Mouse (Mus musculus) MEL-GATA-1-ER (cell line): ENCODE data around the gene Ifrd2.

Source experiments
- DNase-seq: peaks from one replicate; pipeline ENCODE4 v3.0.0-alpha.2; 2012; ENCODE audit warnings: low read depth; ENCODE audit errors: extremely low read depth

The Ifrd2 gene

DNA sequence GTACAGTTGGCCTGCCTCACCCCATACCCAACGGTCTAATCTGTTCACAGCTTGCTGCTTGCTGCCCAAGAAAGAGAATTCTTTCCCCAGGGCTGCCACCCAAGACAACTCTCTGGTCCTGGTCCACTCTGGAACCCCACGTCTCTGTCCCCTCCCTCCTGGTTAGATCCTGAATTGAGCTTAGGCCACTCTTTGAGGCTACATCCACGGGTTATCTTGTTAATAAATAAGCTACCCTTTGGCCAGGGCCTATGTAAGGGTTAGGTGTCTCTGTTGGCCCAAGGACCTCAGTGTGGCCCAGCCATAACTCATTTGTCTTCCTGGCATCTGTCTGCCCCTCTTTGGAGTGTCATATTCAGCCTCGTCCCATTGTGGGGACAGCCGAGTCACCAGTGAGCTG, 10.9 kb downstream of the Ifrd2 start:
- no peak for DNase-seq

DNA sequence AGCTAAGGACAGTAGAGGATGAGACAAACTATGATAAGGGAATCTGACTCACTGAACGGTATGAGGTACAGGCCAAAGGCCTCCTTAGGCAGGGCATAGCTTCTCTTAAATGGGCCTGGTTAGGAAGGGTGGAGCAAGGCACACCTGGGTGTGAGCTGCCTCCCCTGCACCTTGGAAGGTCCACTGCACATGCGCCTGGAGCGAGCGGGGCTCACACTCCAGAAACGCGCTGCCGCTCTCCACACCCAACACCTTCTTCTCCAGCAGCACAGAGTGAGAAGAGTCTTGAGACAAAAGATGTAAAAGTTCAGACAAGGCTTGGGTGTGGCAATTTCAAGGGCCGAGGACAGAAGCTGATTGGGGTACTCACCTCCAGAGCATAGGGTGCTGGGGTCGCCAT, 12.0 kb downstream of the Ifrd2 start:
- DNase-seq = no peak

DNA sequence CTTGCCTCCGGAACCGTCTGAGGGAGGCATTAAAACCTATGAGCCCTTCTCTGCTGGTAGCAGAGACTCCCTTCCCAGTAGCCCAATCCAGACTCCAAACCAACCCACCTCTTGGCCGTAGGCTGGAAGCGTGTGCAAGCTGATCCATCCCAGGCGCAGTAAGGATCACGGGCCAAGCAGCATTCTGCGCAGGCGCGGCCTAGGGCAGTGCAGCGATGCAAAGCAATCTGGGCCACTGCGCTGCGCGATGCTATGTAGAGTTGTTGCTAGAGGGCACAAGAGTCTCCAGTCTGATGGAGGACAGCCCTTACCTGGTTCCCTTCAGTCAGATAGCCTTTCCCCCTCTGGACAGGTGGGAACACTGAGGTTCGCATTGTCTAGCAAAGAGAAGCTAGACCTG, 12.4 kb downstream of the Ifrd2 start:
- DNase-seq = no peak

DNA sequence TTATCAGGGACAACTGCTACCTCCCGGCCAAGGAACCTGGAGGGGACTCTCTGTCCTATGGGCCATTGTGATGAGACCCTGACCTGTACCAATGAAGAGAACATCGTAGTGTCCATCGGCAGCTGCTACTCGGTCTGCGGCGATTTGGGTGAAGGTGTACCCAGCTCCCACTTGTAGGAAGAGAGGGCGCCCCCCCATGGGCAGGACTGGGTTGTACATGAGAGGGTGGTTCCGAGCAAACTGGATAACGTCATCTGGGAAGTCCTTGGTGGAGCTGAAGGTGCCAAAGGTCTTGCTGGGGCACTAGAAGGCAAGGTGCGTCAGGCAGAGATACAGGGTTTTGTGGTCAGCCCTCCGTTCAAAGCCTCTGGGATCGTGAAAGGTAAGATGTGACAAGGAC, 13.3 kb downstream of the Ifrd2 start:
- DNase-seq = no peak

DNA sequence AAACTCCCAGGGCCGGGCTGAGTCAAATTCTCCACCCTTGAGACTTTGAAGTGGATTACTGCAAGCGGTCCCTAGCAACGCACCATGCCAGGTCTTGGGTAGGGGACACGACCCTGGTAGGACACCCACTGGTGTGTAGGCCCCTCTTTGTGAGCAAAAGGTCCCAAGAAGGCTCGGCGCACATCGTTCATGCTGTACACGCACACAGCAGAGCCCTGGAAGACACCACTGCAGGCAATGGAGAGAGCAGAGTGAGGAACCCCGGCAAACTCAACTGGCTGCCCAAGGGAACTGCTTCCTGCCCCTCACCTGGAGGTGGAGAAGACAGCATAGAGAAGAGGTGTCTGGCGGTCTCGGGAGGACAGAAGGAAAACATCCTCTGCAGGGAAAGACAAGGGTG, 13.8 kb downstream of the Ifrd2 start:
- DNase-seq = no peak

DNA sequence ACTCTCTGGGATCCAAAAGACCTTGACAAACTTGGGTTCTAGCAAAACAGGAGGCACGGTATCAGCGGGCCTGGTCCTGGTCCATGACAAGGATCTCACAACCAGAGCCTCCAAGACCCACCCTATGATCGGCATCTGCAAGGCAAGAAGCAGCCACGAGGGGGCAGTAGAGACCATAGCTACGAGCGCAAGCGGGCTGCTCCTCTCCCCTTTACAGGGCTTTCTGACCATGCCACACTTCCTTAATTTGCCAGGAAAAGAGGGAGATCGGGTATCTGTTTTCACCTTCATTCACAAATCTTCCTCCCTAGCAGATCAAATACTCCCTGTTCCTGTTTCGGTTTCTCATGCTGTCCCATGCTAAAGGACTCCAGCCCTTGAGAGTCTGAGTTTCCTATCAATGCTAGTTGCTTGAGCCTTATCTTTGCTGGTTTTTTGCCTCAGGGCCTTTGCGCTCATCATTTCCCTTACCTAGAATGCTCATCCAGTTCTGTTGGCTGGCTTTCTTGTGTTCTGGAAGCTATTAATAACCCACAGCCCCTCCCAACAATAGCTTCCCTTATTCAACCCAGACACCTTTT, 14.7 kb downstream of the Ifrd2 start:
- peak; percentile 69 for DNase-seq

DNA sequence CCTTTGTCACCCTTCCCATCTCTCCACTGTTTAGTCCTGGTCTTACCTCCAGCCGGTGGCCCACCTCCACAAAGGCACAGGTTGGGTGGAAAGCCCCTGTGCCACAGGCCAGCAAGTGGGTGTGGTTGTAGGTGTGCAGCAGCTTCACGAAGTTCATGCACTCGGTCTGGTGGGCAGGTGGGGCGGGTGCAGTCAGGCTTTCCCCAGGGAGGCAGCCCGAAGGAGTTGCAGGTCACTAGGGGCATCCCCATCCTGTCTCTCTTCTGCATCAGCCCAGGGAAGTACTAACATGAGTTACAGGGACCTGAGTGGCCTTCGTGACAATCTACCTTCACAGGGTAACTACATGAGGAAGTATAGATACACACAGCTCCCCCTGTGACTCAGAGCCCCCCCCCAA, 15.8 kb downstream of the Ifrd2 start:
- no peak for DNase-seq

DNA sequence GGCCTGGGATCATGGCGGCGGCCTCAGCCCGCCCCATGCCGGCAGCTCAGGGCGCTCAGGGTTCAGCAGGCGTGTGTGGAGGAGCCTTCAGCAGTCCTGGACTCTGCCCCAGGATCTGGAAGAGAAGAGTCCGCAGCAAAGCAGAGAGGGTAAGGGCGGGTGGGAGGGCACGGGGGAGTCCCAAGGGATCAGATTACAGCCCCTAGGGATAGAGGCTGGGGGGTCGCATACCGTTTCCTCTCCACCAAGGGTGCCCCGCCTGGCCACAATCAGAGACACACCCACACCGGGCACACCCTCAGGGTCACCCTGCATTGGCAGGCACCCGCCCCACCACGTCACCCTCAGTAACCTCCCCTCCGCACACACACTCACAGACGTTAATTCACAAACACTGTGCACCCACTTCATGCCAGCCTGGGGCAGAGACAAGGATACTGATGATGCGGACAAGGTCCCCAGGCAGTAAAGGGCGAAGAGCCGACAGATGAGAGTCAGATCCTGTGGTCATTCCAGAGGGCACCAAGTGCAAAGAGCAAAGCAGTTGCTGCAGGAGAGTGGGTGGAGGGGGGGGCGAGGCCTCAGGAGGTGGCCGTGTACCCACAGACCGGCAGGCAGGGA, 17.7 kb downstream of the Ifrd2 start:
- DNase-seq = no peak

DNA sequence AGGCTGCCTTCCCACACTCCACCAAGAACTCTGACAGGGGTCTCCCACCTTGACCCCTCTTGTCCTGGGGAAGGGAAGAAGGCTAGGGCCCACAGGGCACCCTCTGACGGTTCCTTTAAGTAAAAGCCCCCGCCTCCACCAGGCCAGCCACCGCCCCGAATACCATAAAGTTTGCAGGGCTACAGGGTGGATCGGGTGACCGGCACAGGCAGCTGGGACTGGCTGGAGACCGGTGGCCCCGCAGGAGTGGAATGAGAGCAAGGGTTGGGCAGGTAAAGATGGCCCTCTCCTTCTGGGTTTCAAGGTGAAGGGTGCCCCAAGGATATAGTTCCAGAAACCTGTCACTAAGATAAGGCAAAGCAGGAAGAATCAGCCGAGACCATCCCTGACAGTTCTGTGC, 19.1 kb downstream of the Ifrd2 start:
- no peak for DNase-seq

DNA sequence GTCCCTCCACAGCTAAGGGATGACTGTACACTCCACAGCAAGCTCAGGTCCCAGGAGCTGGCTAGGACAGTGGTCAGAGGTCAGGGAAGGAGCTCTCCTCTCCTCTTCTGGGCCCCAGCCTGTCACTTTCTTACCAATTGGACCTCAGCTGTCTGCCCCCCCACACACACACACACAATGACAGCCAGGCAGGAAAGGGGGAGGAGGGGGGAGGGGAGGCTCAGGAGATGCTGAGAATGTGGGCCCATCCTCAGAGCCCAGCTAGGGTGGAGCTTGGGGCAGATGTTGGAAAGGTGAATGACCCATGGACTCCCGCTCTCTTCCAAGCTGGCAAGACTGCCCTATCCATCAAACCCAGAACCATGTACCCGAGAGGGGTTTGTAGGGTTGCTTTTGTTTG, 19.6 kb downstream of the Ifrd2 start:
- no peak for DNase-seq

DNA sequence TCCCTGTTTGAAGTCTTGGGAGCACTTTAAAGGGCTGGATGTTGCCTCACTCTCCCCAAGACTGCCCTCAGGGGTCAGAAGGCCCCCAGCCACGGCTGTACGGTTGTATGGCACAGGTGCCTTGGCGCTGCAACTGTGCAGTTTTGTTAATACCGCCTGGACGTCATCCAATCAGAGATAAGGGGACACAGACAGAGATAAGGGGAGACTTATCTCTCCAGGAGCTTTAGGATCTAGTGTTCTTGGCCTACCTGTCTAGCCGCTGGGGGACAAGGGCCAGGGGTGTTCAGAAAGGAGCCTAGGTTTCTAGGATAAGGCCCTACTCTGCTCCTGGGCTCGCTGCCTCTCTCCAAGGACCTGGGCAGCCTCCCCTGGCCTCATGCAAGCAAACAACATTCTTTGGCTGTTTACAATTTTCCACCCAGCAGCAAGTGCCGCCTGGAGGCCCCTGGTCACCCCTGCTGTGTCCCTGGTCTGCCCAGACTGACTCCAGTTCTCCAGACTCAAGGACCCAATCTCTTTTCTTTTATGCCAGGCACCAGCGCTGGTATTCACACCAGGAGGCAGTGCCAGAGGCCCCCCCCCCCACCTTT, 20.3 kb downstream of the Ifrd2 start:
- DNase-seq = no peak

DNA sequence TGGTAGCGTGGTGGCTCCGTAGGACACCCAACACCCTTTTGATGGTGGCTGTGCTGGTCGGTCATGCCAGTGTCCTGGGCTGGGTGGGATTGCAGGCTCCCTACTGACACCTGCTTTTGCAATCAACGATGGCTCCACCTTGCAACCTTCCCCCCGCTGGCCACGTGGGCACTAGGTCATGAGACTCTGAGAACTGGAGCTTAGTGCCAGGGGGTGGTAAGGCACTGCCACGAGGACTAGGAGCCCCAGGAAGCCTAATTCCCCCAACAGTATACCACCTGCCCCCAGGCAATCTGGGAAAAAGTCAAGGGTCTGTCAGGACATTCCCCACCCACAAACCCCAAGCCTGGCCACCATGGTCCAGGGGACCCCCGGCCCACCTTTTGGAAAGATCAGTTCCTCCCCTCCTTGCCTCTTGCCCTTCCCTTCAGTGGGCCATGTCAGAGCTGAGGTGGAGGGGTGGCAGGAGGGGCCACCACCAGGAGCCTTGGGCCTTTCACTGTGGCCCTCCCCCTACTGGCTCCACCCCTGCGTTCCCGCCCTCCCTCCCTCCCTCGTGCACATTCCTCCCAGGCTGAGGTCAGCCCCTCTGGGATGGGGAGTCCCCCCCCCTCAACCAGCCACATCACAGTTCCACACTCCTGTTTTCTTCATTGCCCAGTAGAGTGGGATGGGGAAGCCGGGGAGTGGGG, 21.4 kb downstream of the Ifrd2 start, which contains the start of gene Sema3b:
Gene Sema3b, minus strand, starts transcription at position 489 of the 692 bp plus-strand sequence.
- no peak for DNase-seq

DNA sequence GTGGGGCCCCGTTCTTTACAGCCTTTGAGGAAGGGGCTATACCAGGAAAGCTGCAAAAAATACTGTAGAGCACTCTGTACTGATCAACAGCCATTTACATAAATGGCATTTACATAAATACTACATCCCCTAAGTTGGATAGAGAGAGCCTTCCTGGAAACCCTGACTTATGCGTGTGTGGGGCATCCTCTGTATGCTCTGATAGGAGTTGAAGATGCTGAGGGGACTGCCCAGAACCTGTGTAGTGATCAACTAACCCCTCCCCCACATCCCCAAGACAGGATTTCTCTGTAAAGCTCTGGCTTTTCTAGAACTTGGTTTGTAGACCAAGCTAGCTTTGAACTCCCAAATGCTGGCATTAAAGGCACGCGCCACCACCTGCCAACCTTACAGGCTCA, 22.0 kb downstream of the Ifrd2 start:
- DNase-seq = no peak

DNA sequence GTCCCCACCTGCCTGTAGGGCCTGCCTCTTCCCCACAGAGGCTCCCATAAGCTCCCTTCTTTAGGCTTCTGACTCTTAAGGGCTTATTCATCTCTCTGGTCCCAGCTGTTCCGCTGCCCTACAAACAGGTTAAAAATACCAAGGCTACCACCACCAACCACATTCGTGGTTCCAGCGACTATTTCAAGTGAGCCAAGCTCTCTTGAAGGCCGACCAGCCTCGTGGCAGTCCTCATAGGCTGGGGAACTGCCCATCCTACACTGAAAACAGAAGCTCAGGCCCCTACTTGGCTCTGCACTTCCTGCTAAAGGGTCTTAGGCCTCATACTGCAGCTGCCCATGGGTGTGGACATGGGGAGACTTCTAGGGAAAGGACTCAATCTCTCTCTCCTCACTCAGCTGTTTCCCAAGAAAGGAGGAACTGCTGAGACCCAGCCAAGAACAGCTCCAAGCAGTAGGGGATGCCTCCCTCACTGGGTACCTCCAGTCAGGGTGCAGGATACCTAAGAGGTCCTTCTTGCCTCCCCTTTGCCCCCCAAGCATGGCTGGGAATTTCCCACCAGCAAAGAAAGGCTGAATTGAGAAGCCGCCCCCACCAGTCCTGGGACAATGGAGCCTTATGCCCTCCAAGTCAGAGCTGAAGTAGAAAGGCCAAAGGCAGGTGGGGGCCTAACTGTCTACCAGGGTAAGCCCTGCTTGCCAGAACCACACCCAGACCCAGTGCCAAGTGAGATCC, 24.2 kb downstream of the Ifrd2 start:
- DNase-seq = no peak

DNA sequence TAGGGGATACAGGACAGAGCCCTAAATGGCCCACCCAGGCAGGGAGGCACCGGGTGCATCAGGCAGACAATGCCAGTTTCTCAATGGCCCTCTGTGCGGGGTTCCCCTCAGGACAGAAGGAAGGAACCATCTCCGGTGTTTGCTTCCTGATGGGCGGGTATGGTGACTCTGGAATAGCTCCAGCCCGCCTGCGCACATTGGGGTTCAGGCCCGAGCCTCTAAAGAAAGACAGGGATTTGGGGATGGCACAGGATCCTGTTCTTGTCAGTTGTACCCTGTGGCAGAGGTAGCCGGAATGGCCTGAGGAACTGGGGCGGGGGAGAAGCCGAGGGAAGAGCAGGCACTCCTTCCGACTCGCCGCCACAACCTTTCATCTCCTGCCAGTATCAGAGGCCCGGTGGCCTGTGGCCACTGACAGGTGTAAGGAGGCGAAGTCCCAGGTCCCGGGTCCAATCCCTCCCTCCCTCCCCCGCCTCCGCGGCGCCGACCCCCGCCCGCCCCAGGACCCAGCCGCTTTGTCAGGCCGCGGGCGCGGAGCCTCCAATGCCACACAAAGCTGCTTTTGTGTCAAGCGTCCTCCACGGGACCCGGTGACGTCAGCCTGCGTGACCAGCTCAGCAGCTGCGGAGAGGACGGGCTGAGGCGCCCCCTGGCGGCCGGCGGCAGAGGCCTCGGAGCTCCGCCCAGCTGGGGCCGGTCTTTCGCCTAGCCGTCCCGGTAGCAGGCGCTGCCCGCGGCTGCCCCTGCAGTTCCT, 24.9 kb downstream of the Ifrd2 start:
- DNase-seq = peak; percentile 81

DNA sequence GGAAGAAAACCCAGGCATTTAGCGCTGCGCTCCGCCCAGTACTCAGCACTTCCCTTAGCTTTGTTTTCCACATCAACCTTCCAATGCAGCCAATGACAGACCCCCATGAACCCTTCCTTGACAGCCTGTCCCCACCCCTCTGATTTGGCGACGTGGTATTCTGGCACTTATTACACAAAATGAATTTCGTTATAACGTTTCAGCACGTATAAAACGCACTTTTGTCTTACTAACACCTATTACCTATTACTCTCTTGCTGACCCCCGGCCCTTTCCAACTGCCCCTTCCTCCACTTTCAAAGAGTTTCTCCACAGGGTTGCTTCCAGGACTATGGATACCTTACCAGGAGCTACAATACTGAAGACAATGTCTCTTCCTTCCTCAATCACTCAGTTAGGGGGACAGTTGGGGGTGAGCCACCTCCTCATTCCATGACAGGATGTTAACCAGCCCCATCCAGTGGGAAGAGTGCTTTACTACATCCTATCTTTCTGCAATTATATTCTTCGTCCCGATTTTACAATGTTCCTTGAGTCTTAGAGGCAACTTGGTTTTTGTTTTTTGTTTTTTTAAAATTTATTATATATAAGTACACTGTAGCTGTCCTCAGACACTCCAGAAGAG, 25.6 kb downstream of the Ifrd2 start:
- no peak for DNase-seq

DNA sequence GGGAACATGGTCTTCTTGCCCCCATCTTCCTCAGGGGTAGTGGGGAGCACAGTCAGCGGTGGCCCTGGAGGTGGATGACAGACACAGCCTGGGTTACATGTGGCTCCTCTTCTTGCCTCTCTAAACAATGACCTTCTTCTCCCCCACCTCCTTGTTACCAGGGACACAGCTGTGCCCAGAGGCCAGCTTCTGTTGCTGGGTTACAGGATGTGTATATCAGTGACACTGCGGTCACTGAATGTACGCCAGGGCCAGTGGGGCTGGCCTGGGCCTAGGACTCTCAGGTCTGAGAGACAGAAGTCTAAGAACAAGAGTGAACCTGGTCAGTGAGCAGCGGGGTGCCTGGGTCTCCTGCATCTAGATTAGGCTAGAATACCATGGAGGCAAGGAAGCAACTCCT, 27.6 kb downstream of the Ifrd2 start:
- DNase-seq = no peak

DNA sequence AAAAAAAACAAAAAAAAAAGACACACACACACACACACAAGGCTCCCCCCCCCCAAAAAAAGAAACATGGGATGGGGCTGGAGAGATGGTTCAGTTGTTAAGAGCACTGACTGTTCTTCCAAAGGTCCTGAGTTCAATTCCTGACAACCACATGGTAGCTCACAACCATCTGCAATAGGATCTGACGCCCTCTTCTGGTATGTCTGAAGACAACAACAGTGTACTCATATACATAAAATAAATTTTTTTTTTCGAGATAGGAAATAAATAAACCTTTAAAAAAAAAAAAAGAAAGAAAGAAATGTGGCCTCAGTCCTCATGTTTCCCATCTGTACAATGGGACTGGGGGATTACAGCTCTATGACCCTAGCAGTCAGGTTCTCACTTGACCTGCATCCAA, 30.0 kb downstream of the Ifrd2 start:
- DNase-seq = no peak

DNA sequence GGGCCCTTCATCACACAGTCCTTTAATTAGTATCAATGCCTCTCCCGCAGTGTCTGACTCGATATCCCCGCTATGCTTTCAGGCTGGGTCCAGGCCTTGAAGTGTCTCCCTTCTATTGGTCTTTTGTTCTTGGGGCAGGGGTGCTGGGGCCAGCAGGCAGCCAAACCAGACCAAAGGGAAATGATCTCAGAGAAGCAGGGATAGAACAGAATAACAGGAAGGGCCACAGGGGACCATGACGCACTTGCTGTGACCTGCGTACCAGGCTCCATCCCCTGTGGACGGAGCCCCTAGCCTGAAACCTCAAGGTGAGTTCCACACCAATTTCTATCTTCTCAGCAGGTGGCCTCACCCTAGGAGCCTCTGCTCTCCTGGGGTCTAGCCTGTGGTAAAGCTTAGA, 30.7 kb downstream of the Ifrd2 start:
- DNase-seq = no peak

DNA sequence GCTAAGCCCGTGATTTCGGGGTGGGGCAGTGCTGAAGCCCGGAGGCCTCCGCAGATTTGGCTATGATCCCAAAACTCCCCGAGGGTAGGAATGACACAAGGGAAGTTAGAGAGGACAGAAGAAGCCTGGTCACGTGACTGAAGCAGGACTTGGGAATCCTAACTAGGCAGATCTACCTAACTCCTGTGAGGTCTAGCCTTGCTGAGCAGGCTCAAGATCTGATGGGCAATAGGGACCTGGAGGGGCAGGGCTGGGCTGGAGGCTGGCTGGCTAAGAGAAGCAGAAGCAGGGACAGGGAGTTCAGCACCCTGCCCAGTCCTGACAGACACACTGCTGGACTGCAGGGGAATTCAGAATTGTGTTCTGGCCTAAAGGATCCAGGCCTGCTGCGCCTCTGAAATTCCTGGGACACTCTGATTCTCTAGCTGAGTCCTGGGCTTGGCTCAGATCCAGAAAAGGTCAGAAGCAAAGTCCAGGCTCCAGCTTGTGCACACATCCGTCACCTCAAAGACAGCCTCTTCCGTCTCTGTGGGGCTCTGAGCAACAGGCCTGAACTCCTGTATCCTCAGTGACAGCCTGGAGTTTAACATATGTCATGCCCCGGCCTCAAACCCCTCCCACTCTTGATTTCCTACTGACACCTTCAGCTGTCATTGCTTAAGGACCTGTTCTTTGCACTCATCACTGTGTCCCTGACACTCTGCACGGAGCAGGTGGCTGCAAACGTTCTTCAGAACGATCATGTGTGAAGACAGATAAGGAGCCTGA, 31.5 kb downstream of the Ifrd2 start:
- DNase-seq = no peak
